Mouse (Mus musculus) embryonic facial prominence, embryonic 15.5 days (tissue): ENCODE data around the gene Rasgef1a. TPM values are rescaled to one million over a fixed set of nuclear protein-coding genes. Genes with fewer than 3 reads are reported as not detected.
A peak's percentile ranks its signal among the peaks of the same experiment; 100 is the strongest.

ENCODE experiments used
- ATAC-seq: fragments of 200-750 bp; cut with Nextera tagmentation; 2 replicates; pipeline ENCODE4 v1.8.0; 2017; ENCODE audit warnings: low read depth, moderate TSS enrichment; ENCODE audit not compliant: insufficient number of reproducible peaks, low FRiP score, low TSS enrichment
- H3K27ac ChIP-seq: fragments of 300-500 bp; sonication (generic); replicated peaks from 2 replicates; pipeline ENCODE4 v1.5.1; 2015; ENCODE audit warnings: mild to moderate bottlenecking, inconsistent platforms
- H3K27me3 ChIP-seq: fragments of 300-500 bp; sonication (generic); 2 replicates; pipeline ENCODE4 v1.6.1; 2015; ENCODE audit warnings: inconsistent platforms
- H3K36me3 ChIP-seq: fragments of 300-500 bp; sonication (generic); 2 replicates; pipeline ENCODE4 v1.6.1; 2015; ENCODE audit warnings: mild to moderate bottlenecking, inconsistent platforms
- H3K4me1 ChIP-seq: fragments of 300-500 bp; sonication (generic); 2 replicates; pipeline ENCODE4 v1.6.1; 2015; ENCODE audit warnings: inconsistent platforms
- H3K4me2 ChIP-seq: fragments of 300-500 bp; sonication (generic); replicated peaks from 2 replicates; pipeline ENCODE4 v1.6.1; 2015; ENCODE audit warnings: mild to moderate bottlenecking, inconsistent platforms
- H3K4me3 ChIP-seq: fragments of 300-500 bp; sonication (generic); replicated peaks from 2 replicates; pipeline ENCODE4 v1.5.1; 2015; ENCODE audit warnings: mild to moderate bottlenecking, inconsistent platforms
- H3K9ac ChIP-seq: fragments of 300-500 bp; sonication (generic); 2 replicates; pipeline ENCODE4 v1.6.1; 2015; ENCODE audit warnings: inconsistent platforms
- H3K9me3 ChIP-seq: fragments of 300-500 bp; sonication (generic); replicated peaks from 2 replicates; pipeline ENCODE4 v1.6.1; 2016; ENCODE audit warnings: inconsistent platforms
- WGBS: fragments of 180-500 bp; shearing (Covaris S2); methylation state at CpG from one replicate; pipeline ENCODE4 v1.1.7; 2015; 5-methylcytosine and 5-hydroxymethylcytosine counted together
- polyA plus RNA-seq: library from polyadenylated mRNA; unstranded; fragments of >200 nt; fragmentation: Nextera tagmentation; extraction: Ambion mirVana; gene quantifications from 2 replicates; pipeline ENCODE4 v1.2.1, GENCODE M21; 2015

Rasgef1a gene
- polyA plus RNA-seq, 1 experiment from 2014 or later = 0.73 TPM

GRCm38 (mm10) chr6:118074151-118074550 is 62.9 kb downstream of the Rasgef1a start:
- no peaks in the 10 kb centered on the region for H3K9me3 ChIP-seq
- no peaks in the 10 kb centered on the region for H3K36me3 ChIP-seq
- H3K4me1 ChIP-seq = peaks cover 11% of the 10 kb centered on the region
- H3K27ac ChIP-seq = no peak overlapping the region
- 26% methylated on average over 3 of the region's 3 CpGs for WGBS
- no peaks in the 10 kb centered on the region for H3K27me3 ChIP-seq
- H3K4me2 ChIP-seq = no peak overlapping the region
- no peak for ATAC-seq
- H3K4me3 ChIP-seq = no peak overlapping the region
- no peak overlapping the region for H3K9ac ChIP-seq

- H3K4me3 ChIP-seq = no peak overlapping the region
- no peak overlapping the region for H3K9ac ChIP-seq
- peaks cover 11% of the 10 kb centered on the region for H3K4me1 ChIP-seq
- ATAC-seq = no peak
- no peaks in the 10 kb centered on the region for H3K9me3 ChIP-seq
- no peaks in the 10 kb centered on the region for H3K27me3 ChIP-seq
- no peaks in the 10 kb centered on the region for H3K36me3 ChIP-seq
- no peak overlapping the region for H3K4me2 ChIP-seq
- H3K27ac ChIP-seq = no peak overlapping the region
- WGBS = 83% methylated on average over 3 of the region's 3 CpGs
Observed at GRCm38 (mm10) chr6:118076256-118076655, 65.0 kb downstream of the Rasgef1a start.

- no peak for ATAC-seq
- H3K4me1 ChIP-seq = peaks cover 11% of the 10 kb centered on the region
- no peak overlapping the region for H3K4me3 ChIP-seq
- H3K36me3 ChIP-seq = no peaks in the 10 kb centered on the region
- no peaks in the 10 kb centered on the region for H3K9me3 ChIP-seq
- no peak overlapping the region for H3K4me2 ChIP-seq
- no peak overlapping the region for H3K27ac ChIP-seq
- no peak overlapping the region for H3K9ac ChIP-seq
- 84% methylated on average over 8 of the region's 8 CpGs for WGBS
- H3K27me3 ChIP-seq = no peaks in the 10 kb centered on the region
Observed at GRCm38 (mm10) chr6:118076748-118077147, 65.5 kb downstream of the Rasgef1a start.

- H3K9me3 ChIP-seq = no peaks in the 10 kb centered on the region
- peaks cover 11% of the 10 kb centered on the region for H3K4me1 ChIP-seq
- no peak overlapping the region for H3K27ac ChIP-seq
- WGBS = 57% methylated on average over 7 of the region's 7 CpGs
- no peak for ATAC-seq
- no peak overlapping the region for H3K9ac ChIP-seq
- H3K36me3 ChIP-seq = no peaks in the 10 kb centered on the region
- no peaks in the 10 kb centered on the region for H3K27me3 ChIP-seq
- H3K4me2 ChIP-seq = no peak overlapping the region
- H3K4me3 ChIP-seq = no peak overlapping the region
Observed at GRCm38 (mm10) chr6:118077421-118077820, 66.2 kb downstream of the Rasgef1a start.

DNA sequence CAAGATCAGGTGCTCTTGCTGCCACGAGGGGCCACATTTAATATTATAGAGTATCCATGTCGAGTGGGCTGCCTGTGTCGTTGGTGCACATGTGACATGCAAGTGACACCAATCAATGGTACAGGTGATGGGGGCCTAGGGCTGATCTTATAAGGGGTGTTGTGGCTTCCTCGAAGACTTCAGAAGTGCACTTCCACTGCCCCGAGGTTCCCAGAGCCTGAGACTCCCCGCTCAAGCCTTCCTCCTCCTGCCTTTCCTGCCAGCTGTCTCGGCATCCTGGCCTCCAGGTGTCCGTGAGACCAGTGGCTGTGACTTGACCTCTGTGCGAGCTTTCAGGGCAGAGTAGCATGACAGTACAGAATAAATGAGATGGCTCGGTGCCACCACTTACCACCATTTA is 67.5 kb downstream of the Rasgef1a start:
- 58% methylated on average over 10 of the region's 10 CpGs for WGBS

DNA sequence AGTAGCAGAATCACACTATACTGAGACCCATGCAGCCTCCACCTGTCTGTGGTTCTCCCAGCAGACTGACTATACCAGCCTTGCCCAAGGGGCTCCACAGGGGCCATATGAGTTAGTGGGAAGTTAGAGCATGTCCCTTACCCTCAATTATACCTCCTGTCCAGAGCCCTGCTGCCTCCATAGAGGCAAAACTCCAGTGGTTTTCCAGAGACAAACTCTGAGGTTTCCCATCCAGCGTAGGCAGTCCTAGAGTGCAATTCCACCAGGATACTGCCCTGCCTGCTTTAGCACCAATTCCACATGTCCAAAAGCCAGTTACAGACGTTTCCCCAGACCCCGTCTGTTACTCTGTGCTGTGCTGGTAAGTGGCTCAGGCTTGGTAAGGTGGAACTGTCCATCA is 68.1 kb downstream of the Rasgef1a start:
- Histone ChIP-seq H3K9me3 (no peaks in the 10 kb centered on the region), H3K4me1 (peaks cover 5% of the 10 kb centered on the region), H3K4me2 (no peak overlapping the region), H3K27ac (no peak overlapping the region), H3K4me3 (no peak overlapping the region), H3K9ac (no peak overlapping the region), H3K27me3 (no peaks in the 10 kb centered on the region), H3K36me3 (no peaks in the 10 kb centered on the region)
- 55% methylated on average over 3 of the region's 3 CpGs for WGBS
- no peak for ATAC-seq

More for the DNA sequence above, 67.5 kb downstream of the Rasgef1a start:
- Histone ChIP-seq H3K27ac (no peak overlapping the region), H3K4me2 (no peak overlapping the region), H3K4me1 (peaks cover 10% of the 10 kb centered on the region), H3K9me3 (no peaks in the 10 kb centered on the region), H3K4me3 (no peak overlapping the region), H3K9ac (no peak overlapping the region), H3K27me3 (no peaks in the 10 kb centered on the region), H3K36me3 (no peaks in the 10 kb centered on the region)
- no peak for ATAC-seq

DNA sequence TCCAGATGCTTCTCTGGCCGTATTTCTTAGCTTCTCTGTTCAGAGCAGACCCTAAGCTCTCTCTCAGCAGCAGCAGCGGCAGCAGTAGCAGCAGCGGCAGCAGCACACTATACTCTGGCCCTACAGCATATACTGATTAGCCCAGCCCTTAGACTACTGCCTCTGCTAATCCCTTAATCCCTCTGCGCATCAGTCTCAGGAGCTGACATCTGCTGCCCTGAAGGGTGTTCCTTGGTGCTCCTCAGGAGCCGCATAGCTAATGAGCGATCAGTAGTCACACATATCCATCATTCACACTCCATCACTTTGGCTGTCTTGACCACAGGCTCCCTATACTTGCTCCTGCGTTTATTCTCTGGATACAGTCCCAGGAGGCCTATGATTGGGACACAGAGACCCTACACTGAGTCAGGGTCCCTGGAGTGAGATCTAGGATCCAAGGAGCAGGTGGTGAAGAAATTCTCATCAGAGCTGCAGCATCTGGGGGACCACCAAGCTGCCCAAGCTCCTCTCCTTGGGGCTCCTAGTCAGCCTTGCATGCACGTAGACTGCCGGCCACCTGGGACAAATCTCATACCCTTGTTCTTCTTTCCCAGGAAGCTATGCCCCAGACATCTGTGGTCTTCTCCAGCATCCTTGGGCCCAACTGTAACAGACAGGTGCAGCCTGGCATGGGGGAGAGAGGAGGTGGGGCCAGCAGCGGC is 68.7 kb downstream of the Rasgef1a start:
- Histone ChIP-seq H3K4me1 (no peaks in the 10 kb centered on the region), H3K9me3 (no peaks in the 10 kb centered on the region), H3K27me3 (no peaks in the 10 kb centered on the region), H3K36me3 (no peaks in the 10 kb centered on the region), H3K4me2 (no peak overlapping the region), H3K4me3 (no peak overlapping the region), H3K27ac (no peak overlapping the region), H3K9ac (no peak overlapping the region)
- ATAC-seq = 0 out of 2 replicates have a peak, but pooled peaks have one; percentile 15
- WGBS = 49% methylated on average over 10 of the region's 10 CpGs

DNA sequence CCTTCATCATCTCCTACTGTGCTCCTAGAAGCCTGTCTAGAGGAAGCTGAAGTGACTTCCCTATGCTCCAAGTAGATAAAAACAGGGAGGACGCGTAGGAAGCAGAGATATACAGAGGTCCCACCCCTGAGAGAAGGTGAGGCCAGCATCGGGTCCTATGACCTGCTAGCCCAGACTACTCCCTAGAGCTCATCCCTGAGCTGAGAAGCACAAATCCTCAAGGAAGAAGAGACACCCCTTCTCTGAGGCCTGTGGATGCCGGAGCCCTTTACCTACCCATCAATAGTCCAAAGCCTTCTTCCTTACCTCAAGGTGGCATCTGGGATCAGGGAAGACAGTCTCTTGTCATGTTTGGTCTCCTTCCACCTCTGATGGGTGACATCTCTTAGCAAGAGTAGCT is 69.5 kb downstream of the Rasgef1a start:
- no peak overlapping the region for H3K4me3 ChIP-seq
- no peak for ATAC-seq
- 89% methylated on average over 4 of the region's 4 CpGs for WGBS
- no peaks in the 10 kb centered on the region for H3K4me1 ChIP-seq
- no peak overlapping the region for H3K9ac ChIP-seq
- no peak overlapping the region for H3K4me2 ChIP-seq
- no peaks in the 10 kb centered on the region for H3K9me3 ChIP-seq
- H3K27me3 ChIP-seq = no peaks in the 10 kb centered on the region
- H3K27ac ChIP-seq = no peak overlapping the region
- H3K36me3 ChIP-seq = no peaks in the 10 kb centered on the region

DNA sequence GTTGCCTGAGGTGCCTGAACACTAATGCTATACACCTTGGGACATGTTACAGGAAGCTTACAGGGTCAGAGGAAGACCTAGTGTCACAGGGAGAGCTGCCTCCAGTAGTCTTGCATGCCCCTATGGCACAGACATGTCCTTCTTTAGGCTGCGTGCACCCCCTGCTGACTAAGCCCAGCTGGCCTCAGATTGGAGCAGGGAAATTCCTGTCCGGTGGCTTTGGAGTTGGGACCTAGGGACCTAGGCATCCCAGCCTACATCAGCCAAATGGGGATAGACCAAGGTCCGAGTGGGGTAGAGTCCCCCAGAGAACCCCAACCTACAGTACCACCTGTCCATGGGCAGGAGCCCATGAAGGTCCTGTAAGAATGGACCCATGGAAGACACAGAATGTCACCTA is 71.1 kb downstream of the Rasgef1a start:
- ATAC-seq = no peak

GRCm38 (mm10) chr6:118083608-118084007 is 72.4 kb downstream of the Rasgef1a start:
- Histone ChIP-seq H3K27me3 (no peaks in the 10 kb centered on the region), H3K36me3 (no peaks in the 10 kb centered on the region), H3K4me1 (no peaks in the 10 kb centered on the region), H3K4me3 (no peak overlapping the region), H3K27ac (no peak overlapping the region), H3K9me3 (no peaks in the 10 kb centered on the region), H3K4me2 (no peak overlapping the region), H3K9ac (no peak overlapping the region)
- WGBS = 43% methylated on average over 6 of the region's 6 CpGs
- no peak for ATAC-seq

More for the DNA sequence above, 71.1 kb downstream of the Rasgef1a start:
- no peaks in the 10 kb centered on the region for H3K36me3 ChIP-seq
- no peak overlapping the region for H3K27ac ChIP-seq
- no peak overlapping the region for H3K4me2 ChIP-seq
- H3K9ac ChIP-seq = no peak overlapping the region
- WGBS = 80% methylated on average over 3 of the region's 3 CpGs
- H3K4me3 ChIP-seq = no peak overlapping the region
- H3K9me3 ChIP-seq = no peaks in the 10 kb centered on the region
- no peaks in the 10 kb centered on the region for H3K27me3 ChIP-seq
- no peaks in the 10 kb centered on the region for H3K4me1 ChIP-seq

- Histone ChIP-seq H3K9me3 (no peaks in the 10 kb centered on the region), H3K9ac (no peak overlapping the region), H3K4me2 (no peak overlapping the region), H3K36me3 (no peaks in the 10 kb centered on the region), H3K27me3 (no peaks in the 10 kb centered on the region), H3K27ac (no peak overlapping the region), H3K4me1 (no peaks in the 10 kb centered on the region), H3K4me3 (no peak overlapping the region)
- WGBS = 90% methylated on average over 8 of the region's 8 CpGs
- no peak for ATAC-seq
Observed at GRCm38 (mm10) chr6:118084596-118084995, 73.4 kb downstream of the Rasgef1a start.

DNA sequence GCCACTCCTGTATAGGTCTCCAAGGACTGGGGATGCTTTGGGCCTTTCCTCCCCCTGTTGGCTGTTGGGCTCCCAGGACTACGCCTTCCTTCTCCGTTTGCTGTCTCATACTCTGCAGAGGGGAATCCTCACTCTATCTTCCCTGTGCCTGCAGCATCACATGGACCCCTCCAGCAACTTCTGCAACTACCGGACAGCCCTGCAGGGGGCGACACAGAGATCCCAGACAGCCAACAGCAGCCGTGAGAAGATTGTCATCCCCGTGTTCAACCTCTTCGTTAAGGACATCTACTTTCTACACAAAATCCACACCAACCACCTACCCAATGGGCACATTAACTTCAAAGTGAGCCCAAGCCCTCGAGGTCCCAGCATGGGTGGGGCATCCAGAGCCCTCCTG is 76.7 kb downstream of the Rasgef1a start:
- WGBS = 50% methylated on average over 8 of the region's 8 CpGs
- no peak overlapping the region for H3K4me2 ChIP-seq

More for the DNA sequence above, 76.7 kb downstream of the Rasgef1a start:
- H3K4me1 ChIP-seq = no peaks in the 10 kb centered on the region
- no peaks in the 10 kb centered on the region for H3K9me3 ChIP-seq
- no peak overlapping the region for H3K9ac ChIP-seq
- no peaks in the 10 kb centered on the region for H3K27me3 ChIP-seq
- ATAC-seq = no peak
- H3K4me3 ChIP-seq = no peak overlapping the region
- no peak overlapping the region for H3K27ac ChIP-seq
- no peaks in the 10 kb centered on the region for H3K36me3 ChIP-seq
